Comparison of ENCODE assay signal across 10 mouse cellular contexts in the genomic region with DNA sequence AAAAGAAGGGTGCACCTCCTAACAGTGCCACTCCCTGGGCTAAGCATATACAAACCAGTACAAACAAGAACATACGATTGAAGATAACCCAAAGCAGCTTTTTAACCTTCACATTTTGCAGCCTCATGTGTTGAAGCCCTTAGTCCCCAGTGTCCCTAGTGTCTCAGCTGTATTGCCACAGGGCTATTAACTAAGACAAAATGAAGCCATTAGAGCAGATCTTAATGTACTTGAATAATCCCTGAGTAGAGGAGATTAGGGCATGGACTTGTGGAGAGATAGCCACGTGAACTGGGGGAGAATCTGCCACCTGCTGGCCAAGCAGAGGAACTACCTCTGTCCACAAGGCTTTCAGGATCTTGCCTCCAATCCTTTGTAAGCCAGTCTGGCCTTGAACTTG. TPM values are rescaled to one million over a fixed set of nuclear protein-coding genes. Genes with fewer than 3 reads are reported as not detected.
DNase-seq lines count a peak whose midpoint lies in the region; ATAC-seq and TF ChIP-seq lines count a peak whose summit lies in the region.
"Not testable (repeated sequence)": the region's sequence is repeated elsewhere in the genome, so short reads cannot be mapped to it uniquely, and the experiment has no call there.
"Had no signal": no experiment of that assay in that cellular context is flagged by ENCODE, and none has a peak within 500 bp of the region (broad histone marks: within the 10 kb centered on the region; RNA-seq: fewer than 3 reads in every experiment).

No protein-coding gene starts in this region.

- TF ChIP-seq POLR2A in kidney, adult 2 months (IDR thresholded peaks at IDR 0.05; ENCODE audit: low read depth, low read length): not testable (repeated sequence)

- H3K27ac ChIP-seq in embryonic facial prominence, embryonic 14.5 days (replicated peaks; ENCODE audit: low read depth, low read length); heart, postnatal 0 days (ENCODE audit: low read depth); kidney, adult 2 months (ENCODE audit: insufficient read depth, low read depth, low read length); neural tube, embryonic 14.5 days (ENCODE audit: low read depth, low read length): not testable (repeated sequence)

- WGBS in embryonic facial prominence, embryonic 14.5 days: 46% methylated on average over 2 of the region's 2 CpGs
- 43% methylated on average over 2 of the region's 2 CpGs for WGBS in heart, postnatal 0 days
- WGBS in kidney, adult 2 months: 35% methylated on average over 2 of the region's 2 CpGs
- 21% methylated on average over 2 of the region's 2 CpGs for WGBS in neural tube, embryonic 14.5 days

- not testable (repeated sequence) for H3K36me3 ChIP-seq in embryonic facial prominence, embryonic 14.5 days (ENCODE audit: control insufficient read depth, insufficient read depth, low read length); heart, postnatal 0 days (replicated peaks; ENCODE audit: control insufficient read depth, insufficient read depth, low read length); kidney, adult 2 months (ENCODE audit: control insufficient read depth, insufficient read depth, low read length); neural tube, embryonic 14.5 days (ENCODE audit: control insufficient read depth, insufficient read depth, low read length)

- H3K4me3 ChIP-seq in embryonic facial prominence, embryonic 14.5 days (ENCODE audit: low read depth, low read length); heart, postnatal 0 days (ENCODE audit: low read depth, low read length); kidney, adult 2 months (ENCODE audit: insufficient read depth, low read depth, low read length); neural tube, embryonic 14.5 days (ENCODE audit: low read depth, low read length): not testable (repeated sequence)

- ATAC-seq in cerebellum, adult (ENCODE audit: insufficient number of reproducible peaks, low FRiP score, low TSS enrichment): peak; percentile 66; the same call in 1 of the 2 replicates
- ATAC-seq in embryonic facial prominence, embryonic 14.5 days (ENCODE audit: low read depth): 0 out of 2 replicates have a peak, but pooled peaks have one; percentile 41
- not testable (repeated sequence) for ATAC-seq in heart, postnatal 0 days (ENCODE audit: insufficient read depth, low read depth)
- peak; percentile 85 for ATAC-seq in megakaryocyte, adult 5-6 weeks (ENCODE audit: poor library complexity, severe bottlenecking)
- peak; percentile 72; the same call in 1 of the 2 replicates for ATAC-seq in neural tube, embryonic 14.5 days (ENCODE audit: low read depth)

- not testable (repeated sequence) for H3K9ac ChIP-seq in embryonic facial prominence, embryonic 14.5 days (ENCODE audit: low read depth, low read length); heart, postnatal 0 days (replicated peaks; ENCODE audit: low read depth, low read length); neural tube, embryonic 14.5 days (replicated peaks; ENCODE audit: low read depth, low read length)

- H3K4me1 ChIP-seq in embryonic facial prominence, embryonic 14.5 days (ENCODE audit: control insufficient read depth, insufficient read depth, low read length); heart, postnatal 0 days (ENCODE audit: control insufficient read depth, insufficient read depth); kidney, adult 2 months (ENCODE audit: control insufficient read depth, insufficient read depth, low read length); neural tube, embryonic 14.5 days (ENCODE audit: control insufficient read depth, insufficient read depth, low read length): not testable (repeated sequence)

- TF ChIP-seq CTCF in heart, postnatal 0 days (IDR thresholded peaks at IDR 0.05; ENCODE audit: low read depth): peak; percentile 69
- TF ChIP-seq CTCF in kidney, adult 2 months (conservative IDR thresholded peaks at IDR 0.05; ENCODE audit: insufficient read depth, insufficient read length, low read depth, low read length): peak; percentile 76

- not testable (repeated sequence) for H3K4me2 ChIP-seq in embryonic facial prominence, embryonic 14.5 days (ENCODE audit: low read depth, low read length); heart, postnatal 0 days (ENCODE audit: low read depth, low read length); neural tube, embryonic 14.5 days (ENCODE audit: low read depth, low read length)

- not testable (repeated sequence) for H3K27me3 ChIP-seq in embryonic facial prominence, embryonic 14.5 days (replicated peaks; ENCODE audit: control insufficient read depth, insufficient read depth, low read length); heart, postnatal 0 days (ENCODE audit: control insufficient read depth, insufficient read depth, low read length); kidney, adult 2 months (replicated peaks; ENCODE audit: control insufficient read depth, insufficient read depth, low read length); neural tube, embryonic 14.5 days (ENCODE audit: control insufficient read depth, insufficient read depth, low read length)

- TF ChIP-seq EP300 in heart, postnatal 0 days (IDR thresholded peaks at IDR 0.05; ENCODE audit: low read depth): not testable (repeated sequence)

- not testable (repeated sequence) for H3K9me3 ChIP-seq in embryonic facial prominence, embryonic 14.5 days (ENCODE audit: control insufficient read depth, low read length); heart, postnatal 0 days (replicated peaks; ENCODE audit: control insufficient read depth, low read length); neural tube, embryonic 14.5 days (ENCODE audit: control insufficient read depth, low read length)

- peak; percentile 19 for DNase-seq in Muller cell, postnatal 12 days (ENCODE audit: inconsistent ontology term)
- not testable (repeated sequence) for DNase-seq in embryonic facial prominence, embryonic 14.5 days (ENCODE audit: low spot score)
- peak; percentile 15 for DNase-seq in heart, postnatal 0 days (ENCODE audit: low spot score)
- peak; percentile 42 for DNase-seq in kidney, adult 2 months
- peak; percentile 16 for DNase-seq in yolk sac, embryonic 10.5 days (ENCODE audit: low spot score)

RNA-seq across cellular contexts. Expression of a gene that starts 21.6 kb away (rescaled TPM):
- 7.8 and 17.1 TPM in 2 replicates for polyA plus RNA-seq in embryonic facial prominence, embryonic 14.5 days (2014; fragmentation: Nextera tagmentation; extraction: Ambion mirVana)
- 35.3 and 67.0 TPM in 2 replicates for total RNA-seq in heart, postnatal 0 days (2014; rRNA removed; ENCODE audit: low replicate concordance)
- polyA plus RNA-seq in heart, postnatal 0 days (2015; fragmentation: Nextera tagmentation; extraction: Ambion mirVana): 42.3 and 47.5 TPM in 2 replicates
- polyA plus RNA-seq in kidney, adult 2 months (2012; rRNA removed): 746 and 874 TPM in 2 replicates
- total RNA-seq in megakaryocyte, adult 5-6 weeks (2015): 4.2 and 5.4 TPM in 2 replicates
- 0.44 and 1.6 TPM in 2 replicates for total RNA-seq in megakaryocyte, adult 5-6 weeks (2017)
- polyA plus RNA-seq in neural tube, embryonic 14.5 days (2014; fragmentation: Nextera tagmentation; extraction: Ambion mirVana): 0.48 and 1.1 TPM in 2 replicates
- polyA plus RNA-seq: midbrain, embryonic 12.5 days had no signal

RNA-seq across cellular contexts. Expression of a gene that starts 29.2 kb away (rescaled TPM):
- 14.8 and 21.5 TPM in 2 replicates for polyA plus RNA-seq in embryonic facial prominence, embryonic 14.5 days (2014; fragmentation: Nextera tagmentation; extraction: Ambion mirVana)
- total RNA-seq in heart, postnatal 0 days (2014; rRNA removed; ENCODE audit: low replicate concordance): 78.6 and 125 TPM in 2 replicates
- 65.0 and 74.9 TPM in 2 replicates for polyA plus RNA-seq in heart, postnatal 0 days (2015; fragmentation: Nextera tagmentation; extraction: Ambion mirVana)
- 497 and 511 TPM in 2 replicates for polyA plus RNA-seq in kidney, adult 2 months (2012; rRNA removed)
- 4.9 and 6.9 TPM in 2 replicates for total RNA-seq in megakaryocyte, adult 5-6 weeks (2015)
- 0.48 and 0.53 TPM in 2 replicates for total RNA-seq in megakaryocyte, adult 5-6 weeks (2017)
- polyA plus RNA-seq in neural tube, embryonic 14.5 days (2014; fragmentation: Nextera tagmentation; extraction: Ambion mirVana): 4.0 and 4.8 TPM in 2 replicates

RNA-seq across cellular contexts. Expression of a gene that starts 36.2 kb away (rescaled TPM):
- not detected in 2 replicates for polyA plus RNA-seq in embryonic facial prominence, embryonic 14.5 days (2014; fragmentation: Nextera tagmentation; extraction: Ambion mirVana)
- not detected in 2 replicates for total RNA-seq in heart, postnatal 0 days (2014; rRNA removed; ENCODE audit: low replicate concordance)
- 0.14 TPM in 1 of 2 replicates, not detected in the other for polyA plus RNA-seq in heart, postnatal 0 days (2015; fragmentation: Nextera tagmentation; extraction: Ambion mirVana)
- polyA plus RNA-seq in kidney, adult 2 months (2012; rRNA removed): 0.52 and 0.56 TPM in 2 replicates
- 1.1 and 2.8 TPM in 2 replicates for total RNA-seq in megakaryocyte, adult 5-6 weeks (2015)
- total RNA-seq in megakaryocyte, adult 5-6 weeks (2017): 2.2 and 3.4 TPM in 2 replicates
- polyA plus RNA-seq in neural tube, embryonic 14.5 days (2014; fragmentation: Nextera tagmentation; extraction: Ambion mirVana): not detected in 2 replicates
- polyA plus RNA-seq: heart, embryonic 12.5 days; midbrain, embryonic 12.5 days had no signal

Comparison
In these comparisons a context has a peak if more than half of its experiments do, and no peak if none do; other contexts are left out.
1. RNA of a gene that starts 21.6 kb away (polyA plus RNA-seq): 746 to 874 TPM in kidney, adult 2 months; 42.3 to 47.5 TPM in heart, postnatal 0 days, 7.8 to 17.1 TPM in embryonic facial prominence, embryonic 14.5 days and 0.48 to 1.1 TPM in neural tube, embryonic 14.5 days; every median in the first group is over 10 times any median in the second.